Mouse (Mus musculus) adrenal gland, postnatal 4 days (tissue): ENCODE data around the gene Setd7. TPM values are rescaled to one million over a fixed set of nuclear protein-coding genes. Genes with fewer than 3 reads are reported as not detected.

Experiments used
- DNase-seq, 2 experiments: peaks; one replicate each; pipeline ENCODE4 v3.0.0; 2021 to 2022; ENCODE audit warnings: low spot score in 2 of 2, mixed read lengths in 2 of 2
- total RNA-seq, 2 experiments: library from RNA; stranded (reverse); gene quantifications; 2 replicates each; pipeline ENCODE4 v1.2.3; 2021

Gene Setd7
- total RNA-seq, 2 experiments from 2014 or later, result 28.6 to 30.7 TPM

- DNase-seq, result no peak
Observed at GRCm38 (mm10) chr3:51475706-51476105, 85.0 kb downstream of the Setd7 start.

- no peak for DNase-seq
Observed at GRCm38 (mm10) chr3:51468530-51468929, 92.1 kb downstream of the Setd7 start.

Other genes with a start within 250 kb of the Setd7 start
- 100 to 1,000 TPM; 122 to 124 TPM for gene Elf2, start 220.2 kb downstream of the Setd7 start, total RNA-seq
- gene Mgarp, start 164.1 kb downstream of the Setd7 start, total RNA-seq, result 100 to 1,000 TPM; 477 to 530 TPM
- 100 to 1,000 TPM; 492 to 529 TPM for gene Ndufc1, start 151.9 kb downstream of the Setd7 start, total RNA-seq
- 10 to 100 TPM; 56.8 to 63.5 TPM for gene Naa15, start 145.7 kb downstream of the Setd7 start, total RNA-seq
- gene Rab33b, start 77.0 kb downstream of the Setd7 start, total RNA-seq, result 10 to 100 TPM; 18.3 to 19.9 TPM
- 10 to 100 TPM; 63.7 to 69.5 TPM for gene Mgst2, start 99.5 kb upstream of the Setd7 start, total RNA-seq